Mouse (Mus musculus) adrenal gland, postnatal 4 days (tissue): ENCODE measurements around the gene Cirbp. TPM values are rescaled to one million over a fixed set of nuclear protein-coding genes. Genes with fewer than 3 reads are reported as not detected.
A peak's percentile ranks its signal among the peaks of the same experiment; 100 is the strongest.

Experiments used
- DNase-seq, 2 experiments: peaks; one replicate each; pipeline ENCODE4 v3.0.0; 2021 to 2022; ENCODE audit warnings: low spot score in 2 of 2, mixed read lengths in 2 of 2
- total RNA-seq, 2 experiments: library from RNA; stranded (reverse); gene quantifications; 2 replicates each; pipeline ENCODE4 v1.2.3; 2021

The Cirbp gene
- total RNA-seq, 2 experiments from 2014 or later = 296 to 322 TPM

- no peak for DNase-seq
These were observed 9.9 kb downstream of the Cirbp start for GRCm38 (mm10) chr10:80175536-80176269.

GRCm38 (mm10) chr10:80176270-80176834 lies 10.6 kb downstream of the Cirbp start:
- no peak for DNase-seq

GRCm38 (mm10) chr10:80177441-80178279 lies 11.9 kb downstream of the Cirbp start:
- DNase-seq = no peak

- DNase-seq = no peak
These were observed 13.6 kb downstream of the Cirbp start, which contains the start of gene Efna2 for GRCm38 (mm10) chr10:80179068-80180051. TSS of gene Efna2 (plus strand) at chr10:80179482.

- DNase-seq = no peak
These were observed 14.5 kb downstream of the Cirbp start for GRCm38 (mm10) chr10:80180288-80180687.

GRCm38 (mm10) chr10:80180823-80181222 lies 15.0 kb downstream of the Cirbp start:
- DNase-seq = no peak

- no peak for DNase-seq
These were observed 16.8 kb downstream of the Cirbp start for GRCm38 (mm10) chr10:80182547-80182946.

- DNase-seq = no peak
These were observed 20.9 kb downstream of the Cirbp start for GRCm38 (mm10) chr10:80186649-80187048.

GRCm38 (mm10) chr10:80187739-80188138 lies 22.0 kb downstream of the Cirbp start:
- no peak for DNase-seq

- no peak for DNase-seq
These were observed 22.8 kb downstream of the Cirbp start for GRCm38 (mm10) chr10:80188453-80189024.

GRCm38 (mm10) chr10:80189999-80190398 lies 24.2 kb downstream of the Cirbp start:
- DNase-seq = no peak

- DNase-seq = no peak
These were observed 24.8 kb downstream of the Cirbp start for GRCm38 (mm10) chr10:80190491-80191051.

- DNase-seq = no peak
These were observed 28.2 kb downstream of the Cirbp start for GRCm38 (mm10) chr10:80193976-80194375.

GRCm38 (mm10) chr10:80194441-80194840 lies 28.7 kb downstream of the Cirbp start:
- no peak for DNase-seq

- no peak for DNase-seq
These were observed 30.4 kb downstream of the Cirbp start for GRCm38 (mm10) chr10:80196167-80196566.

- no peak for DNase-seq
These were observed 31.2 kb downstream of the Cirbp start for GRCm38 (mm10) chr10:80196778-80197581.

GRCm38 (mm10) chr10:80199440-80200008 lies 33.7 kb downstream of the Cirbp start:
- DNase-seq = peak in 1 of 2 experiments; percentile 72

GRCm38 (mm10) chr10:80200485-80200884 lies 34.7 kb downstream of the Cirbp start:
- DNase-seq = no peak

- no peak for DNase-seq
These were observed 38.3 kb downstream of the Cirbp start for GRCm38 (mm10) chr10:80204055-80204454.
